Mouse (Mus musculus) myocyte (in vitro differentiated cells): ENCODE data around the gene Usp24. TPM values are rescaled to one million over a fixed set of nuclear protein-coding genes. Genes with fewer than 3 reads are reported as not detected.

Experiments
- H3K27me3 ChIP-seq: one replicate; pipeline ENCODE4 v1.6.1; 2011; ENCODE audit not compliant: control insufficient read depth, insufficient read depth, insufficient read length
- H3K36me3 ChIP-seq: one replicate; pipeline ENCODE4 v1.6.1; 2011; ENCODE audit not compliant: control insufficient read depth, insufficient read depth
- H3K4me2 ChIP-seq: one replicate; pipeline ENCODE4 v1.6.1; 2011; ENCODE audit warnings: low read depth, control low read depth
- H3K4me3 ChIP-seq: one replicate; pipeline ENCODE4 v1.5.1; 2011; ENCODE audit warnings: mild to moderate bottlenecking, control low read depth, moderate library complexity
- H3K79me2 ChIP-seq: one replicate; pipeline ENCODE4 v1.6.1; 2011; ENCODE audit not compliant: control insufficient read depth, insufficient read depth
- H3ac ChIP-seq: one replicate; pipeline ENCODE4 v1.6.1; 2011; ENCODE audit not compliant: control insufficient read depth, insufficient read length
- CEBPB ChIP-seq: IDR thresholded peaks from 2 replicates; pipeline ENCODE4 v1.6.1; 2011; ENCODE audit warnings: mild to moderate bottlenecking, moderate library complexity; ENCODE audit not compliant: poor library complexity, insufficient read depth, severe bottlenecking
- E2F4 ChIP-seq: IDR thresholded peaks from one replicate; pipeline ENCODE4 v1.6.1; 2011; ENCODE audit warnings: mild to moderate bottlenecking, control low read depth, moderate library complexity; ENCODE audit not compliant: insufficient read depth
- MAX ChIP-seq: IDR thresholded peaks from one replicate; pipeline ENCODE4 v1.6.1; 2011; ENCODE audit warnings: low read depth, mild to moderate bottlenecking, control low read depth
- MYOD1 ChIP-seq, 3 experiments: IDR thresholded peaks; one replicate each; pipeline ENCODE4 v1.6.1; 2011; ENCODE audit warnings: control low read depth in 2 of 3, low read depth in 2 of 3, mild to moderate bottlenecking in 2 of 3, moderate library complexity in 1 of 3; ENCODE audit not compliant: insufficient read length in 2 of 3, control insufficient read depth in 1 of 3
- MYOG ChIP-seq, 3 experiments: IDR thresholded peaks; one replicate each; pipeline ENCODE4 v1.6.1; 2011; ENCODE audit warnings: control low read depth in 2 of 3, low read depth in 2 of 3, mild to moderate bottlenecking in 2 of 3; ENCODE audit not compliant: insufficient read length in 2 of 3, control insufficient read depth in 1 of 3, insufficient read depth in 1 of 3
- POLR2A ChIP-seq: IDR thresholded peaks from one replicate; pipeline ENCODE4 v1.6.1; 2011; ENCODE audit warnings: low read depth, mild to moderate bottlenecking, control low read depth, moderate library complexity; ENCODE audit not compliant: insufficient read length
- POLR2AphosphoS2 ChIP-seq: IDR thresholded peaks from one replicate; pipeline ENCODE4 v1.6.1; 2011; ENCODE audit warnings: low read depth, control low read depth; ENCODE audit not compliant: insufficient read length
- REST ChIP-seq: IDR thresholded peaks from one replicate; pipeline ENCODE4 v1.6.1; 2011; ENCODE audit warnings: mild to moderate bottlenecking, control low read depth, moderate library complexity; ENCODE audit not compliant: insufficient read depth, insufficient read length
- SRF ChIP-seq: IDR thresholded peaks from one replicate; pipeline ENCODE4 v1.6.1; 2011; ENCODE audit warnings: low read depth; ENCODE audit not compliant: control insufficient read depth, insufficient read length
- TCF12 ChIP-seq: IDR thresholded peaks from one replicate; pipeline ENCODE4 v1.6.1; 2011; ENCODE audit warnings: mild to moderate bottlenecking, control low read depth; ENCODE audit not compliant: poor library complexity, insufficient read depth, severe bottlenecking
- TCF3 ChIP-seq: IDR thresholded peaks from one replicate; pipeline ENCODE4 v1.6.1; 2011; ENCODE audit warnings: low read depth, control low read depth; ENCODE audit not compliant: insufficient read length
- USF1 ChIP-seq: IDR thresholded peaks from one replicate; pipeline ENCODE4 v1.6.1; 2011; ENCODE audit warnings: low read depth, mild to moderate bottlenecking, control low read depth, moderate library complexity
- polyA plus RNA-seq: library from polyadenylated mRNA; unstranded; fragments of >200 nt; fragmentation: generic; extraction: Trizol; gene quantifications from one replicate; pipeline ENCODE4 v1.2.1, GENCODE M21; 2012; ENCODE audit warnings: missing spikeins

Usp24 gene
- polyA plus RNA-seq, 1 experiment: 5.3 TPM

DNA sequence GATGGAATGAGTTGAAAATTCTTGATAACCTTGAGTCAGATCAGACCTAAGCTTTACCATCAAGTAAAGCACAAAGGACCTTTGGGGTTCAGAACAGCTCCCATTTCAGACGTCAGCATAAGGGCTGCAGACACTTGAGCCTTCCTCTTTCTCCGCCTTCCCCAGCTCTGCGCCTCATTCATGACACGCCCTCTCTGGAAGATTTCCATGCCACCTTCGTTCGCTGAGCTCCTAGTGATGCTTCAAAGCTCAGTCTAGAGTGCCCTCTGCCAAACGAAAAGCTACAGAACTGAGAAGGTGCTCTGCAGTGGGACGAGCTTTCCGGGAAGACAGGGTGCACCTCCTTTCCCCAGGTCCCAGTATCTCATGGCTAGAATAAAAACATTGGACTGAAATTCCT, 146.0 kb downstream of the Usp24 start:
- Histone ChIP-seq H3K4me3 (no peak overlapping the region), H3K4me2 (no peak overlapping the region), H3K79me2 (no peaks in the 10 kb centered on the region), H3K27me3 (no peaks in the 10 kb centered on the region), H3K36me3 (no peaks in the 10 kb centered on the region), H3ac (no peak overlapping the region)
- TF ChIP-seq TCF12 (no peak), MAX (no peak), REST (no peak), E2F4 (no peak), USF1 (no peak)

DNA sequence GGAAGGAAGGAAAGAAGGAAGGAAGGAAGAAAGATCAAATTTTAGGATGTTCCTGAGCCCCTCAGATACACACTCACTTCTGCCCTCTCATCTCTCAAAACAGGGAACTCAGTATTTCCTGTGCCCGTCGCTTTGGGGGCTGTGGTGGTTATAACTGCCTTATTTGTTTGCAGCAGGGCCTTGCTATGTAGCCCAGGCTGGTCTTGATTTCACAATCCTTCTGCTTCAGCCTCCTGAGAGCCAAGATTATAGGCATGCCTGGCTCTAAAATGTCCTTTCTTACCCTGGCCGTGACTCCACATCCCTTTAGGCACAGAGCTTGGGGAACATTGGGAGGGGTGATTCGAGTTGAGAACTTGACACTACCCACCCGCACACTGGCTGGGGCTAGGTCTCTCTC, 146.5 kb downstream of the Usp24 start:
- no peak for TF ChIP-seq MAX
- no peak for TF ChIP-seq SRF
- TF ChIP-seq MYOD1 (IDR thresholded peaks at IDR 0.05; ENCODE audit: control insufficient read depth in 1 of 3, insufficient read length in 2 of 3, low read depth in 2 of 3): no peak
- no peak for TF ChIP-seq POLR2AphosphoS2
- TF ChIP-seq CEBPB: no peak
- TF ChIP-seq REST: no peak
- TF ChIP-seq POLR2A: no peak
- TF ChIP-seq TCF12: no peak
- no peak for TF ChIP-seq MYOG (IDR thresholded peaks at IDR 0.05; ENCODE audit: control insufficient read depth in 1 of 3, insufficient read depth in 1 of 3, insufficient read length in 2 of 3, low read depth in 2 of 3)
- TF ChIP-seq USF1: no peak
- TF ChIP-seq E2F4: no peak
- H3K27me3 ChIP-seq: no peaks in the 10 kb centered on the region
- no peak overlapping the region for H3ac ChIP-seq
- H3K79me2 ChIP-seq: no peaks in the 10 kb centered on the region
- no peak overlapping the region for H3K4me3 ChIP-seq
- H3K36me3 ChIP-seq: no peaks in the 10 kb centered on the region
- H3K4me2 ChIP-seq: peak overlapping the region; percentile 24

DNA sequence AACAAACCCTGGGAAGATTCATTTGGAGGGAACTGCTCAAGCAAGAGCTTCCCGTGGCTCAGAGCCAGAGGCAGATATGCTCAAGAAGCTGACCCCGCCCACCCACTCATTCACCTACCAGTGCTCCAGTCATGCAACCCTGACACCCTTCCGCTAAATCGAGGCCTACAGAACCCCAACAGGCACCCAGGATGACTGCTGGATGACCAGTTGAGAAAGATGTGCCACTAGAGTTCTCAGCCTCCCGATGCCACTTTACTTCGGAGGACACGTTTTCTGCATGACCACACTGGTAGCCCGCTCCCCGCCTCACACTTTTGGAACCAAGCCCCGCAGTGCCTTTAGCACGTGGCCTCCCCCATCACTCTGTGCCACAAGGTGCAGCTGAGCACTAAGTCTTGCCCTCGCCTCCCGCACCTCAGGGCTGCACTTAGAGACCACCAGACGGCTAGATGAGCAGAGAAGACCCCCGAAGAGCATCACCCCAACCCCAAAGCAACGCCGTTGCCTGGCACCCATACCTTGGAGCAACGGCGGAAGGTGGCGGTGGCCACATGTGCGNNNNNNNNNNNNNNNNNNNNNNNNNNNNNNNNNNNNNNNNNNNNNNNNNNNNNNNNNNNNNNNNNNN, 147.3 kb downstream of the Usp24 start:
- no peaks in the 10 kb centered on the region for H3K79me2 ChIP-seq
- H3K4me3 ChIP-seq: peak overlapping the region; percentile 11
- H3K36me3 ChIP-seq: no peaks in the 10 kb centered on the region
- TF ChIP-seq MYOD1 (IDR thresholded peaks at IDR 0.05; ENCODE audit: control insufficient read depth in 1 of 3, insufficient read length in 2 of 3, low read depth in 2 of 3): no peak
- no peak for TF ChIP-seq POLR2AphosphoS2
- TF ChIP-seq POLR2A: no peak
- no peak overlapping the region for H3ac ChIP-seq
- H3K27me3 ChIP-seq: no peaks in the 10 kb centered on the region
- peak overlapping the region; percentile 55 for H3K4me2 ChIP-seq

DNA sequence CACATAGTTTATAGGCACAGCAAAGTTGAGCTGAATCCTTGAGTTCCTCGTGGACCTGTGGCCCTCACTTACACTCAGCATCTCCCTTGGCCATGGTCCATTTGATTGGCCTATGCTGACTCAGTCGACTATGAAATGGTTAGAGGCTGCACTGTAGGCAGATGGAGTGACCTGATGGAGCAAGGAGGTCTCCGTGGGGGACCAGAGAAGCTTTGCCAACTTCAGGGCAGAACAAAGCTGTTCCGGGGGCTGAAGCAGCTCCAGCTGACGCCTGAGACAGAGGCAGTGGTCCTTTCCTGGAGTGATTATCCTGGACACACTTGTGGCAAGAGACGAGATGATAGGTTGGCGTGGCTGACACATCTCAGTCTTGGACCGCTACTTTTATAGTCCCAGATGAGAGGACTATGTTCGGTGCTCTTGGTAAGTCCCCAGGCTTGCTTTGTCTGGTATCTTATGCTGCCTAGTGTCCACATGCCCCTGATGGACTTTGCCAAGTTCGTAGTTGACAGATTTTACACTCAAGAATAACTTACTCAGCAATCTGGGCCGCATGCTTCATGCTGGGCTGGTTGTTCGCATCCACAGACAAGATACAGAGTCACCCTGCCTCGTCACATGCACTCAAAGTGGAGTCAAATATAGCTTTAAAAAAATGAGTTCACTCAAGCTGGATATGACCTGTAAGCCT, 151.6 kb downstream of the Usp24 start:
- no peaks in the 10 kb centered on the region for H3K79me2 ChIP-seq
- H3K27me3 ChIP-seq: no peaks in the 10 kb centered on the region
- no peak overlapping the region for H3K4me2 ChIP-seq
- no peak overlapping the region for H3ac ChIP-seq
- H3K4me3 ChIP-seq: no peak overlapping the region
- no peaks in the 10 kb centered on the region for H3K36me3 ChIP-seq
- no peak for TF ChIP-seq E2F4
- TF ChIP-seq POLR2A: no peak
- TF ChIP-seq USF1: no peak
- TF ChIP-seq CEBPB: no peak
- TF ChIP-seq TCF3: no peak
- TF ChIP-seq REST: no peak
- no peak for TF ChIP-seq MAX
- no peak for TF ChIP-seq MYOG (IDR thresholded peaks at IDR 0.05; ENCODE audit: control insufficient read depth in 1 of 3, insufficient read depth in 1 of 3, insufficient read length in 2 of 3, low read depth in 2 of 3)
- no peak for TF ChIP-seq SRF

DNA sequence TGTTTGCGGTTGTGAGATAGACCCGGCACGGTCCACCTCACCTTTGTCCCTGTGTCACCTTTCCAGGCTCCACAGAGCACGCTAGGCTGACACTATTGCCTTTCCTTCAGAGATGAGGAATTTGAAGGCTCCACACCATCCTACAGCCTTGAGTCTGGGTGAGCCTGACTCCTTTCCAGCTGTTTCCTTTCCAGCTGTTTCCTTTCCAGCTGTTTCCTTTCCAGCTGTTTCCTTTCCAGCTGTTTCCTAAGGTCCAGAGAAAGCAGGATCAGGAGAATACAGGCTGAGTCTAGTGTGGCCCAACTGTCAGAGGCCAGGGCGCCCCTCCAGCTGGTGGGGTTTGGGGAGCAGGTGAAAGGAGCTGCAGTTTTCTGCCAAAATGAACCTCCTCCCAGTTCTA, 154.9 kb downstream of the Usp24 start:
- no peak overlapping the region for H3K4me2 ChIP-seq
- peaks cover 9% of the 10 kb centered on the region for H3K27me3 ChIP-seq
- no peaks in the 10 kb centered on the region for H3K79me2 ChIP-seq
- H3ac ChIP-seq: no peak overlapping the region
- no peak overlapping the region for H3K4me3 ChIP-seq
- TF ChIP-seq POLR2A (no peak), MYOD1 (IDR thresholded peaks at IDR 0.05; ENCODE audit: control insufficient read depth in 1 of 3, insufficient read length in 2 of 3, low read depth in 2 of 3) (no peak), TCF12 (no peak), MYOG (IDR thresholded peaks at IDR 0.05; ENCODE audit: control insufficient read depth in 1 of 3, insufficient read depth in 1 of 3, insufficient read length in 2 of 3, low read depth in 2 of 3) (no peak), E2F4 (no peak), MAX (no peak), CEBPB (no peak), USF1 (no peak), SRF (no peak), TCF3 (no peak)
- H3K36me3 ChIP-seq: no peaks in the 10 kb centered on the region
